Mouse (Mus musculus) MEL (cell line): ENCODE measurements around the gene A630089N07Rik. TPM values are rescaled to one million over a fixed set of nuclear protein-coding genes. Genes with fewer than 3 reads are reported as not detected.

Experiments
- POLR2AphosphoS2 ChIP-seq: IDR thresholded peaks from 2 replicates; pipeline ENCODE4 v1.6.1; 2011; ENCODE audit warnings: low read length, improper control_type of control experiment
- polyA plus RNA-seq, 2 experiments: library from polyadenylated mRNA; stranded (reverse) in 1 of 2; unstranded in 1 of 2; fragments of >175 nt in 1 of 2; fragments of >200 nt in 1 of 2; gene quantifications; 2 replicates each; pipeline versions ENCODE4 v1.2.1 to v1.2.4; 2012; ENCODE audit warnings: low replicate concordance in 2 of 2, low read depth in 1 of 2; ENCODE audit not compliant: insufficient read length in 2 of 2, insufficient read depth in 1 of 2, missing spikeins in 1 of 2
- total RNA-seq: library from RNA; depleted of rRNA; stranded (reverse); fragments of 300-350 nt; gene quantifications from 2 replicates; pipeline ENCODE4 v1.2.3, GENCODE M21; 2012; rRNA removed

The A630089N07Rik gene
- total and polyA plus RNA-seq, 3 experiments, result 7.4 to 539 (median 9.8) TPM

- TF ChIP-seq POLR2AphosphoS2, result no peak
- TF ChIP-seq, all 39 proteins: peak for 0
Measured at GRCm38 (mm10) chr16:97952371-97952770, 129.9 kb downstream of the A630089N07Rik start (continued).

Other genes with a start within 250 kb of the A630089N07Rik start
- gene Prdm15, start 230.6 kb downstream of the A630089N07Rik start, total RNA-seq, result 10.6 and 12.0 TPM in 2 replicates
- gene Prdm15, start 230.6 kb downstream of the A630089N07Rik start, polyA plus RNA-seq, result 10 to 100 TPM in 1 of 2 experiments, not detected in 1; 10.7 TPM
- 8.9 and 12.4 TPM in 2 replicates for gene C2cd2, start 119.9 kb downstream of the A630089N07Rik start, total RNA-seq
- gene C2cd2, start 119.9 kb downstream of the A630089N07Rik start, polyA plus RNA-seq, result 10 to 100 TPM in 1 of 2 experiments, not detected in 1; 20.7 TPM
- gene Zbtb21, start 119.8 kb downstream of the A630089N07Rik start, total RNA-seq, result 7.3 and 9.4 TPM in 2 replicates
- 1 to 10 TPM in 1 of 2 experiments, not detected in 1; 9.6 TPM for gene Zbtb21, start 119.8 kb downstream of the A630089N07Rik start, polyA plus RNA-seq
- 37.9 and 54.8 TPM in 2 replicates for gene B230307C23Rik, start 85.1 kb downstream of the A630089N07Rik start, total RNA-seq
- gene B230307C23Rik, start 85.1 kb downstream of the A630089N07Rik start, polyA plus RNA-seq, result 10 to 100 TPM in 1 of 2 experiments, not detected in 1; 27.4 TPM